Mouse (Mus musculus) spleen, adult 2 months (tissue): Measurements from ENCODE around the gene Vars.

Source experiments
- CTCF ChIP-seq: fragments of 200-500 bp; IDR thresholded peaks from 2 replicates; pipeline ENCODE4 v1.5.1; 2011; ENCODE audit warnings: mild to moderate bottlenecking, inconsistent platforms; ENCODE audit not compliant: insufficient read depth, insufficient read length, insufficient replicate concordance; ENCODE audit errors: extremely low read depth
- POLR2A ChIP-seq: fragments of 200-500 bp; IDR thresholded peaks from 2 replicates; pipeline ENCODE4 v1.6.1; 2011; ENCODE audit warnings: low read depth, low read length, inconsistent platforms

DNA sequence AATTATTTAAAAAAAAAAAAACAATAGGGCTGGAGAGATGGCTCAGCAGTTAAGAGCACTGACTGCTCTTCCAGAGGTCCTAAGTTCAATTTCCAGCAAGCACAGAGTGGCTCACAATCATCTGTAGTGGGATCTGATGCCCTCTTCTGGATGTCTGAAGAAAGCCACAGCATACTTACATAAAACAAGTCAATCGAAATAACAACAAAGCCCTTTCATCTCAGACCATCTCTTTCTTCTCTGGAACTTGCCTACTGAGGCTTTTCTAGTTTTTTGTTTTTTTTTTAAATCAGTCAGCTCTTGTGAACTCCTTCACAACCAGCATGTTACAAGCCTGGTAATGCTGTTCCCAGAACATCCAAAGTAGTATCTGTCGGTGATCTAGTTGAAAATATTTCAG is 20.1 kb upstream of the Vars start:
- TF ChIP-seq POLR2A (no peak), CTCF (no peak)
